Mouse (Mus musculus) kidney, postnatal 36 days (tissue): ENCODE results near the gene Plagl2.

Source experiments
- DNase-seq, 2 experiments: peaks; one replicate each; pipeline ENCODE4 v3.0.0; 2021 to 2022; ENCODE audit warnings: mixed read lengths in 2 of 2

Gene Plagl2

GRCm38 (mm10) chr2:153239021-153239859 is 2.0 kb downstream of the Plagl2 start:
- DNase-seq: no peak

GRCm38 (mm10) chr2:153238406-153238805 is 2.8 kb downstream of the Plagl2 start:
- DNase-seq: no peak

- no peak for DNase-seq
Observed at GRCm38 (mm10) chr2:153237891-153238290, 3.3 kb downstream of the Plagl2 start.

- no peak for DNase-seq
Observed at GRCm38 (mm10) chr2:153237193-153237592, 4.0 kb downstream of the Plagl2 start.

- no peak for DNase-seq
Observed at GRCm38 (mm10) chr2:153228523-153228922, 12.7 kb downstream of the Plagl2 start.

GRCm38 (mm10) chr2:153227959-153228358 is 13.3 kb downstream of the Plagl2 start:
- no peak for DNase-seq

GRCm38 (mm10) chr2:153225595-153225953 is 15.7 kb downstream of the Plagl2 start:
- no peak for DNase-seq

GRCm38 (mm10) chr2:153224946-153225594 is 16.2 kb downstream of the Plagl2 start, which contains the start of gene Tspyl3:
Gene Tspyl3, minus strand, starts transcription at chr2:153225441.
- peak in 1 of 2 experiments; percentile 46 for DNase-seq

- DNase-seq: no peak
Observed at GRCm38 (mm10) chr2:153222566-153222965, 18.7 kb downstream of the Plagl2 start.

GRCm38 (mm10) chr2:153222130-153222529 is 19.1 kb downstream of the Plagl2 start:
- DNase-seq: no peak

GRCm38 (mm10) chr2:153221620-153222019 is 19.6 kb downstream of the Plagl2 start:
- no peak for DNase-seq

- DNase-seq: no peak
Observed at GRCm38 (mm10) chr2:153218516-153218915, 22.7 kb downstream of the Plagl2 start.

- DNase-seq: no peak
Observed at GRCm38 (mm10) chr2:153217826-153218340, 23.3 kb downstream of the Plagl2 start.

- no peak for DNase-seq
Observed at GRCm38 (mm10) chr2:153215421-153215820, 25.8 kb downstream of the Plagl2 start.

- DNase-seq: no peak
Observed at GRCm38 (mm10) chr2:153214771-153215259, 26.4 kb downstream of the Plagl2 start.

GRCm38 (mm10) chr2:153213351-153213750 is 27.9 kb downstream of the Plagl2 start:
- DNase-seq: no peak

GRCm38 (mm10) chr2:153211451-153211850 is 29.8 kb downstream of the Plagl2 start:
- DNase-seq: no peak

GRCm38 (mm10) chr2:153209286-153209685 is 31.9 kb downstream of the Plagl2 start:
- peak in 1 of 2 experiments; percentile 23 for DNase-seq

GRCm38 (mm10) chr2:153208149-153208548 is 33.1 kb downstream of the Plagl2 start:
- no peak for DNase-seq

- DNase-seq: no peak
Observed at GRCm38 (mm10) chr2:153202766-153203165, 38.5 kb downstream of the Plagl2 start.

- no peak for DNase-seq
Observed at GRCm38 (mm10) chr2:153199114-153199513, 42.1 kb downstream of the Plagl2 start.

GRCm38 (mm10) chr2:153198485-153198884 is 42.7 kb downstream of the Plagl2 start:
- no peak for DNase-seq

GRCm38 (mm10) chr2:153194255-153194654 is 47.0 kb downstream of the Plagl2 start:
- no peak for DNase-seq

GRCm38 (mm10) chr2:153191242-153191641 is 50.0 kb downstream of the Plagl2 start:
- DNase-seq: no peak
